Mouse (Mus musculus): ENCODE data around the gene Slc9a3r1.

GRCm38 (mm10) chr11:115172825-115173287, 9.7 kb downstream of the Slc9a3r1 start:
- TF ChIP-seq GATA1 (IDR thresholded peaks at IDR 0.05; ENCODE audit: borderline replicate concordance, low read length) (no peak), FLI1 (IDR thresholded peaks at IDR 0.05; ENCODE audit: low read length) (no peak)
